Mouse (Mus musculus) v-Abl transformed pro-B cells (cell line): ENCODE measurements around the gene Serpina1f.
"Not testable (repeated sequence)": the region's sequence is repeated elsewhere in the genome, so short reads cannot be mapped to it uniquely, and the experiment has no call there.

Experiments
- in situ Hi-C, 2 experiments: fragments of 400-800 bp; cut with MboI; formaldehyde crosslinking; loops; one replicate each; pipeline ENCODE4 v1.15.1; 2025; ENCODE audit not compliant: unreplicated experiment in 2 of 2

The Serpina1f gene

GRCm38 (mm10) chr12:103665286-103665685, 30.0 kb downstream of the Serpina1f start:
- in situ Hi-C loops = no loop called here

GRCm38 (mm10) chr12:103662053-103662452, 33.3 kb downstream of the Serpina1f start:
- in situ Hi-C loops = not testable (repeated sequence)

- in situ Hi-C loops = no loop called here
Measured at GRCm38 (mm10) chr12:103660076-103660475, 35.3 kb downstream of the Serpina1f start.

GRCm38 (mm10) chr12:103659171-103659570, 36.2 kb downstream of the Serpina1f start:
- in situ Hi-C loops = no loop called here

DNA sequence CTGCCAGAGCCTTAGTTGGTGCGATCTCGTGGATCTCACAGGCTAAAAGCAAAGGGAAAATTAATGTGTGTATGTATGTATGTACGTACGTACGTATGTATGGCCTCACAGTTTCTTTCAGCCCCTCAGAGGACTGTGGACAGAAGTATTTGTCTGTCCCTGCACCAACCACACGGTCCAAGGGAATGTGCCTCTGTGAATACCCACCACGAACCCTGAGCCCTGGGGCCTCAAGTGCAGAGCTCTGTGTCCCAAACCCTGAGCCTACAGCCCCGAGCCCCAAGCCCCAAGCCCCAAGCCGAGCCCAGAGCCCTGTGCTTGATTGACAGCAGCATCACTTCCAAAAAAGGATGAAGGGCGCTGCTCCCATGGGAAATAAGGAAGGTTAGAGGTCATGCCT, 37.3 kb downstream of the Serpina1f start:
- in situ Hi-C loops = no loop called here

DNA sequence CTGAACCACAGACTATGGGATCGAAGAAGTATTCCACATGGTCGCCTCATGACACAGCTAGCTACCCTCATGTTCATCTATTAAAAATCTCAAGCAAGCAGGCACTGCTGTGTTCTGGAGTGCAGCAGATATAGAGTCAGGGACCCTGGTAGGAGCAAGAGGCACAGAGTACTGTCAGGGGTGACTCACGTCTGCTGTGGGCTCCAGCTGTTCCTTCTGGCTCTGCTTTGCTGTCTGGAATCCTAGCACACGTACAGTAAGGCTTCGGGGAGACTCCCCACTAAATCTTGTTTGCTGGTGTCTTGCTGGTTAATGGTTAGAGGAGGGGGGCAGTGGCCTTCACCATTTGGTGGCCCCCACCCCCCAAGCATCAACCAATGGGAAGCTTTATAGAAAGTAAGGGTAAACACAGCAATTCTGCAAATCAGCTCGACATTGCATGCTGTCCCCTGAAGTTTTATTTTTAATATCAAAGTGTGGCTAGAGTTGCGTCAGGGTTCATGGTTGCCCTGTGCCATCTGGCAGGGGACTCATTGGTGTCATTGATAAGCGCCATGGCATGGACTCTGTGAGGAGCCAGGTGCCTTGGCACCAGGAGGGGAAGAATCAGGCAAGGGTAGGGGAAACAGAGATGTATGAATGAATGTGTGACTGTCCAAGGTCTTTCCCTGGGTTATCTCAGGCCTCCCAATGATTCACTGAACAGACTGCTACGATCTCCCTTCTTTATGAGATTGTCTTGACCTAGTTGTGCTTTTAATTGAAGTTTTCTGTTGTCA, 38.3 kb downstream of the Serpina1f start, which contains the start of gene Serpina6:
Gene Serpina6 (minus strand): TSS at position 365 of the 779 bp plus-strand sequence.
- in situ Hi-C loops = no loop called here

GRCm38 (mm10) chr12:103655123-103656044, 39.9 kb downstream of the Serpina1f start:
- in situ Hi-C loops = no loop called here

- in situ Hi-C loops = no loop called here
Measured at GRCm38 (mm10) chr12:103653836-103654235, 41.5 kb downstream of the Serpina1f start.

DNA sequence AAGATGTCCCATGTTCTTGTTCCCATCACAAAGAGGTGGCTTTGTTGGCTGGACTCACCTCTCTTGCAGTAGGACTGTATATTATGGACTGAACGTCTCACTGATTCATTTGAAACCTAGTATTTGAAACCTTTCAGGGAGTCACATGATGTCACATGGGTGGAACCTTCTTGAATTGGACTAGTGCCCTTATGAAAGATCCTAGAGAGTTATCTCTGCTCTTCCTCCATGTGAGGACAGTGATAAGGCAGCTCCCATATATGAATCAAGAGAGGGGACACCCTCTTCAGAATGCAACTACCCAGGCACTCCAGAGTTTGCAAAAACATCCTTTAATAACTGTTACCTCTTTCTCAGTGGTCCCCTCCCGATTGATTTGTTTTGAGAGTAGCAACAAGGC, 49.0 kb downstream of the Serpina1f start:
- in situ Hi-C loops = no loop called here

DNA sequence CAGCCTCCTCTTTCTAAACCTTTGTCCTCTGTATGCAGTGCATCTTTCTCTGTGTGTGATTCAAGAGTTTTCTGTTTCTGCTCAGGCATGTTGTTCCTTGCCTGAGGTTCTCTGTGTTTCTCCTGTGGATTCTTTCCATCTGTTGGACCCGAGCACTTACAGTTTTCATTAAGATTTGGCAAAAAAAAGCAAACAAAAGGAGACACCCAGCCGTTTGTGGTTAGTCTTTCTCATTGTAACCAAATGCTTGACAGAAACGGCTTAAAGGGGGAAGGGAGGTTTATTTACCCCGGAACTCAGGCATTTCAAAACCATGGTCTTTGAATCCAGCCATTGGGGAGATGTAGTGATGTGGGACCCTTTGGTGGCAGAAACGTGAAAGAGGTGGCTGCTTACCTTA, 50.7 kb downstream of the Serpina1f start:
- in situ Hi-C loops = no loop called here

GRCm38 (mm10) chr12:103643818-103644217, 51.5 kb downstream of the Serpina1f start:
- in situ Hi-C loops = no loop called here

DNA sequence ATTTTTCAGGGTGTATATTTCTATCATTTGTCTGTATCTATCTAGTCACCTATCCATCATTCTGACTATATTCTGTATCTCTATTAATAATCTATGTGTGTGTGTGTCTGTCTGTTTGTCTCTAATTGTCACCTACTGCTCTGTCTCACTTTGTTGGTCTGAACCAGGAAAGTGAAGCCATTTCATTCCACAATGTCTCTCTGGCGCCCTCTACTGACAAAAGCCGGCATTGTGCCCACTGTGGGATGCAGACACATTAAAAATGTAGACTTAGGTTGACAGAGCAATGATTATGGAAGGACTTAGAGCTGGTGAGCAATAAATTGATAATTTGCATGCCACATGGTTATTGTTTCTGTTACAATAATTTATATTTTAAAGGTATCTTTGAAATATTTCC, 52.0 kb downstream of the Serpina1f start:
- in situ Hi-C loops = no loop called here
